Mouse (Mus musculus): ENCODE measurements around the gene Prrc2a. TPM values are rescaled to one million over a fixed set of nuclear protein-coding genes. Genes with fewer than 3 reads are reported as not detected.
A peak's percentile ranks its signal among the peaks of the same experiment; 100 is the strongest.

Prrc2a gene
- polyA plus RNA-seq, 1 experiment from 2014 or later: 231 TPM

DNA sequence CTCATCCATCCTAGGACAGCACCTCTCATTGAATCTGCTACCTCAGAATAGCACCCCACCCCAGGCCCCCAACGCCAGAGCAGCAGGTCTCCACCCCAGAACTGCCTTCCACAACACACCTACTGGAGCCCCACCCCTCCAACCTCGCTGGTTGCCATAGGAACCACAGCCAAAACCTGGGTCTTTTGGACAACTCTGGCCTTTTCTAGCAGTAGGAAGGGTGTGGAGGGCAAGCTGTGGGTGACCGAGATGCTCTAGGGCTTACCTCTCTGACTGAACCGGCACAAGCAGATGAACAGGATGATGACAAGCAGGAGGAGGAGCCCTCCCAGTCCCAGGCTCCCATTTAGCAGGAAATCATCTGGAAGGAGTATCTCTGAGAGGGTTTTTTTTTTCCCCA lies 22.0 kb upstream of the Prrc2a start:
- WGBS: 2% methylated on average over 4 of the region's 4 CpGs

DNA sequence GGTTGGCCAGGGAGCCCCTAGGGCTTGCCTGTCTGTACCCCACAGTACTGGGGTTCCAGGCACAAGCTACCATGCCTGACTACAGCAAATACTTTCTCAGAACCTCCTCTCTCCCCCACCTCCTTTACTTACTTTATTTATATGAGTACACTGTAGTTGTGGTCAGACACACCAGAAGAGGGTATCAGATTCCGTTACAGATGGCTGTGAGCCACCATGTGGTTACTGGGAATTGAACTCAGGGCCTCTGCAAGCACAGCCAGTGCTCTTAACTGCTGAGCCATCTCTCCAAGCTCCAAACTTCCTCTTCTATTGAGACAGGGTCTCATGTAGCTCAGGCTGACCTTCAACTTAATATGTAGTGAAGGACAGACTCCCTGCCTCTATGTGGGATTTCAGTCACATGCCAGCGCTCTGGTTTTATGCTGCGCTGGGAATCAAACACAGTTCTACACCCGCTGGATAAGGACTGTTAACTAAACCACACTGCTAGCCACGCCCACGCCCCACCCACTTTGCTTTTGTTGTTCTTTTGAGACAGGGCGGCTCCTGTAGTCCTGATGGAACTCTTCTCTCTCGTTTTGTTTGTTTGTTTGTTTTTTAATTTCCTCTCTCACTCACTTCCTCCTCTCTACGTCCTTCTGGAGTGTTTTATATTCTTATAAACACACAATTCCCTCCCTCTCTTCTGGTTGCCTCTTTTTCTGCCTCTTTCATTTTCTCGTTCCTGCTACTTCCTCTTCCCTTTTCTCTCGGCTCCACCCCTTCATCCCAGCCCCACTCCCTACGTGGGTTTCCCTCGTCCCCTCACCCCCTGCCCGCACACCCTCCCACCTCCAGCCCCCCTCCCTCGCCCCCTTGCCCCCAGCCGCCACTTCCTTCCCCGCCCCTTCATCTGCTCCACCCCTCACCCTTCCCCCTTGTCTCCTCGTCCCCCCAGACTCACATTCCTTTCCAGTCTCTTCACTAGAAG lies 21.2 kb upstream of the Prrc2a start:
- ATAC-seq (ENCODE audit: low FRiP score): peak; percentile 41; the same call in 1 of the 2 replicates
- H3K4me2 ChIP-seq: peak overlapping the region; percentile 58
- H3K4me3 ChIP-seq (replicated peaks): peak overlapping the region; percentile 40
- peak overlapping the region; percentile 58; the same call in 1 of the 2 replicates for H3K27ac ChIP-seq
- H3K9ac ChIP-seq: peak overlapping the region; percentile 49
- H3K36me3 ChIP-seq (replicated peaks): no peaks in the 10 kb centered on the region
- peaks cover 8% of the 10 kb centered on the region; the same call in 1 of the 2 replicates for H3K27me3 ChIP-seq
- no peaks in the 10 kb centered on the region for H3K9me3 ChIP-seq
- WGBS: 2% methylated on average over 18 of the region's 18 CpGs
- H3K4me1 ChIP-seq: peaks cover 13% of the 10 kb centered on the region

More for the DNA sequence above, 22.0 kb upstream of the Prrc2a start:
- Histone ChIP-seq H3K9me3 (no peaks in the 10 kb centered on the region), H3K9ac (no peak overlapping the region), H3K4me3 (replicated peaks) (peak overlapping the region; percentile 40), H3K4me2 (peak overlapping the region; percentile 58), H3K27ac (peak overlapping the region; percentile 58; the same call in 1 of the 2 replicates), H3K36me3 (replicated peaks) (no peaks in the 10 kb centered on the region), H3K27me3 (peaks cover 8% of the 10 kb centered on the region; the same call in 1 of the 2 replicates), H3K4me1 (peaks cover 13% of the 10 kb centered on the region)
- no peak for ATAC-seq (ENCODE audit: low FRiP score)

GRCm38 (mm10) chr17:35180093-35180492 lies 15.4 kb upstream of the Prrc2a start:
- Histone ChIP-seq H3K4me3 (replicated peaks) (no peak overlapping the region), H3K27me3 (0 out of 2 replicates have a peak, but pooled peaks cover 5% of the 10 kb centered on the region), H3K4me1 (no peaks in the 10 kb centered on the region), H3K27ac (no peak overlapping the region), H3K4me2 (no peak overlapping the region), H3K9me3 (no peaks in the 10 kb centered on the region), H3K9ac (no peak overlapping the region), H3K36me3 (replicated peaks) (no peaks in the 10 kb centered on the region)
- 82% methylated on average over 5 of the region's 5 CpGs for WGBS
- ATAC-seq (ENCODE audit: low FRiP score): no peak

DNA sequence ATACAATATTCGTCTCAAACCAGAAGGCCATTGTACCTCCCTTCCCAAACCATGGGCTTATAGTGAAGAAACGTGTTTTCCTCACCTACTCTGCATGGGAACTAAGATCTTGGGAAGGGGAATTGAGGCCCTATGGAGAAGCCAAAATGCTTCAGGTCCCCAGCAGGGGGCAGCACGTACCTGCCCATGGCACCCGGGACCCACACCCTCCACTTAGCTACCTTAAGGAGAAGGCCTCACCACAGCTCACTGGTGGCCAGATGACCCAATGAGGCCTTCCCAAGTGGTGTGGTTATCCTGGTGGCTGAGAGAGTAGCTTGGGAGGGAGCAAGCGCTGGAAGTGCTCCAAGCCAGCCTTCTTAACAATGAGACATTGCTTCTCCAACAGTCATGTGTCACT lies 13.8 kb upstream of the Prrc2a start:
- WGBS: 11% methylated on average over 5 of the region's 5 CpGs
- ATAC-seq (ENCODE audit: low FRiP score): no peak

GRCm38 (mm10) chr17:35175968-35176367 lies 11.3 kb upstream of the Prrc2a start, which contains the start of gene Aif1:
Gene Aif1 (minus strand): TSS chr17:35176068.
- H3K9ac ChIP-seq: no peak within 1 kb of the TSS

More for the DNA sequence above, 13.8 kb upstream of the Prrc2a start:
- H3K27ac ChIP-seq: no peak overlapping the region
- H3K27me3 ChIP-seq: no peaks in the 10 kb centered on the region
- H3K4me3 ChIP-seq (replicated peaks): no peak overlapping the region
- no peak overlapping the region for H3K4me2 ChIP-seq
- H3K9me3 ChIP-seq: no peaks in the 10 kb centered on the region
- no peak overlapping the region for H3K9ac ChIP-seq
- H3K4me1 ChIP-seq: no peaks in the 10 kb centered on the region
- H3K36me3 ChIP-seq (replicated peaks): no peaks in the 10 kb centered on the region

DNA sequence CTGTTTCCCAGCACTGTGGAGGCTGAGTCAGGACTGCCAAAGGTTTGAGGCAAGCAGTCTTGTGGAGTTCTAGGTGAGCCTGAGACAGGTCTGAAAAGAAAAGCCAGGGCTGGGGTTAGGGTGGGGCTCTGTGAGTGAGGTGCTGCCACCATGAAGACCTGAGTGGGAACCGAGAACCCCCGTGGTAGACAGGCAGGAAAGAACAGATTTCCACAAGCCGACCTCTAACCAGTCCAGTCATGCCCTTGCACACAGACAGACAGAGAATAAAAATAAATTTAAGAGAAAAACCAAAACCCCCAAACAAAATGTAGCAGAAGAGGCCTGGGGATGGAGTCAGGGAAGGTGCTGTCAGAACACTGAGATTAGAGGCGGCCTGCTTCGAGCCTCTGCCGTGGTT lies 10.7 kb upstream of the Prrc2a start:
- 75% methylated on average over 6 of the region's 6 CpGs for WGBS
- Histone ChIP-seq H3K27ac (no peak overlapping the region), H3K27me3 (0 out of 2 replicates have a peak, but pooled peaks cover 3% of the 10 kb centered on the region), H3K36me3 (replicated peaks) (no peaks in the 10 kb centered on the region), H3K4me1 (no peaks in the 10 kb centered on the region), H3K9me3 (no peaks in the 10 kb centered on the region), H3K9ac (no peak overlapping the region), H3K4me3 (replicated peaks) (no peak overlapping the region), H3K4me2 (no peak overlapping the region)
- no peak for ATAC-seq (ENCODE audit: low FRiP score)

More at GRCm38 (mm10) chr17:35175968-35176367, 11.3 kb upstream of the Prrc2a start, which contains the start of gene Aif1:
- Histone ChIP-seq H3K9me3 (no peaks in the 10 kb centered on the region), H3K4me3 (replicated peaks) (no peak within 1 kb of the TSS), H3K4me1 (no peaks in the 10 kb centered on the region), H3K27ac (no peak within 1 kb of the TSS), H3K4me2 (no peak within 1 kb of the TSS), H3K27me3 (0 out of 2 replicates have a peak, but pooled peaks cover 3% of the 10 kb centered on the region), H3K36me3 (replicated peaks) (no peaks in the 10 kb centered on the region)
- WGBS: 44% methylated on average over 2 of the region's 2 CpGs
- ATAC-seq (ENCODE audit: low FRiP score): no peak

GRCm38 (mm10) chr17:35174201-35174977 lies 9.7 kb upstream of the Prrc2a start:
- no peaks in the 10 kb centered on the region for H3K4me1 ChIP-seq
- H3K36me3 ChIP-seq (replicated peaks): no peaks in the 10 kb centered on the region
- no peak overlapping the region for H3K4me3 ChIP-seq (replicated peaks)
- WGBS: 76% methylated on average over 8 of the region's 8 CpGs
- no peak overlapping the region for H3K4me2 ChIP-seq
- 0 out of 2 replicates have a peak, but pooled peaks cover 3% of the 10 kb centered on the region for H3K27me3 ChIP-seq
- H3K9ac ChIP-seq: no peak overlapping the region
- ATAC-seq (ENCODE audit: low FRiP score): no peak
- H3K27ac ChIP-seq: no peak overlapping the region
- no peaks in the 10 kb centered on the region for H3K9me3 ChIP-seq

GRCm38 (mm10) chr17:35173329-35173728 lies 8.6 kb upstream of the Prrc2a start:
- H3K4me1 ChIP-seq: no peaks in the 10 kb centered on the region
- ATAC-seq (ENCODE audit: low FRiP score): no peak
- H3K4me3 ChIP-seq (replicated peaks): no peak overlapping the region
- no peaks in the 10 kb centered on the region for H3K9me3 ChIP-seq
- no peaks in the 10 kb centered on the region for H3K36me3 ChIP-seq (replicated peaks)
- H3K4me2 ChIP-seq: no peak overlapping the region
- WGBS: 64% methylated on average over 3 of the region's 3 CpGs
- H3K27ac ChIP-seq: no peak overlapping the region
- no peak overlapping the region for H3K9ac ChIP-seq
- H3K27me3 ChIP-seq: 0 out of 2 replicates have a peak, but pooled peaks cover 3% of the 10 kb centered on the region

- 77% methylated on average over 11 of the region's 11 CpGs for WGBS
- Histone ChIP-seq H3K4me1 (no peaks in the 10 kb centered on the region), H3K27ac (no peak overlapping the region), H3K27me3 (0 out of 2 replicates have a peak, but pooled peaks cover 3% of the 10 kb centered on the region), H3K36me3 (replicated peaks) (no peaks in the 10 kb centered on the region), H3K4me3 (replicated peaks) (no peak overlapping the region), H3K4me2 (no peak overlapping the region), H3K9ac (no peak overlapping the region), H3K9me3 (no peaks in the 10 kb centered on the region)
- ATAC-seq (ENCODE audit: low FRiP score): no peak
Observed at GRCm38 (mm10) chr17:35172445-35173234, 7.9 kb upstream of the Prrc2a start.

DNA sequence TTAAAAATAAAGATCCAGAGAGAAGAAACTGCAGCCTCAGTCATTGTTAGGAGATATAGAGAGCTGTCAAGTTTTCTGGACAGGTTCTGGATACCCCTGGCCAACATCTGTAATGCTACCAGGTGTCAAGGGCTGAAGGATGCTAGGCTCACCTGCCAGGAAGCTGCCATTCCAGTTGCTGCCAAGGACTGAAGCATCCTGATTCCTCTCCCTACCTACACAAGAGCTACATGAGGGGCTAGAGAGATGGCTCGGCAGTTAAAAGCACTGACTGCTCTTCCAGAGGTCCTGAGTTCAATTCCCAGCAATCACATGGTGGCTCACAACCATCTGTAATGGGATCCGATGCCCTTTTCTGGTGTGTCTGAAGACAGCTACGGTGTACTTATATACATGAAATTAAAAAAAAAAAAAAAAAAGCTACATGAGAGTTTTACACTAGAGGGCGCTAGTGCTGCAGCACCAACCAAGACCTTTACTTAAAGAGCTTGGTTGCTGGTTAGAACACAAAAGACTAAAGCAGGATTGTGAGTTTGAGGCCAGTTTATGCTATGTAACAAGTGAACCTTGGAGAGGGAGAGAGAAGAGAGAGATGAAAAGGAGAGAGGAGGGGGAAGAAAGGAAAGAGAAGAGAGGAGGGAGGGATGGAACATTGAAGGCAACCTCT lies 4.0 kb upstream of the Prrc2a start:
- peak overlapping the region; percentile 69; the same call in 1 of the 2 replicates for H3K27ac ChIP-seq
- no peak overlapping the region for H3K9ac ChIP-seq
- H3K9me3 ChIP-seq: no peaks in the 10 kb centered on the region
- H3K4me3 ChIP-seq (replicated peaks): no peak overlapping the region
- no peaks in the 10 kb centered on the region for H3K36me3 ChIP-seq (replicated peaks)
- no peak overlapping the region for H3K4me2 ChIP-seq
- no peak for ATAC-seq (ENCODE audit: low FRiP score)
- 0 out of 2 replicates have a peak, but pooled peaks cover 3% of the 10 kb centered on the region for H3K27me3 ChIP-seq
- WGBS: 26% methylated on average over 4 of the region's 4 CpGs
- H3K4me1 ChIP-seq: peaks cover 10% of the 10 kb centered on the region

DNA sequence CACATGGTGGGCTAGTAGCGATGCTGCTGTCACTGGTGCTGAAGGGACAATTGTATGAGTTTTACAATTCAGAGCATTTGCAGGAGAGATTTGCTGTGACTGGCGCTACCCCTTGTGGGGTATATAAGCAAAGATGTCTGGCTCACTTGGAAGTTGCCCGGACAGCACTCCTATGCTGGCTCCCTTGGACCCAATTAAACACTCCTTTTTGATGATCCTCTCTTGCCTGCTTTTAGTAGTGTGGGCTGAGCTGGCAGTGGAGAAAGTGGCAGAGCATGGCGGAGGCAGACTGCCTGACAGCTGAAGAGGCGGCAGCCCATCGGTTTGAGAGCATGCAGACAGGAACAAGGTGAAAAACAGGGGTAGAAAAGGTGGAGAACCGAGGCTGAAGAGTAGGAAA lies 3.1 kb upstream of the Prrc2a start:
- H3K27ac ChIP-seq: no peak overlapping the region
- no peak overlapping the region for H3K9ac ChIP-seq
- peaks cover 18% of the 10 kb centered on the region for H3K4me1 ChIP-seq
- no peak overlapping the region for H3K4me3 ChIP-seq (replicated peaks)
- H3K36me3 ChIP-seq (replicated peaks): 0 out of 2 replicates have a peak, but pooled peaks cover under 1% of the 10 kb centered on the region
- ATAC-seq (ENCODE audit: low FRiP score): no peak
- H3K4me2 ChIP-seq: no peak overlapping the region
- H3K9me3 ChIP-seq: no peaks in the 10 kb centered on the region
- WGBS: 85% methylated on average over 7 of the region's 7 CpGs
- H3K27me3 ChIP-seq: 0 out of 2 replicates have a peak, but pooled peaks cover 3% of the 10 kb centered on the region

All from forebrain, embryonic 12.5 days (tissue).